Comparison of ENCODE assay signal across 8 mouse cellular contexts in genomic region chr8:126474299-126475187, GRCm38 (mm10). TPM values are rescaled to one million over a fixed set of nuclear protein-coding genes. Genes with fewer than 3 reads are reported as not detected.
DNase-seq lines count a peak whose midpoint lies in the region; ATAC-seq and TF ChIP-seq lines count a peak whose summit lies in the region.

TSS of gene Tarbp1 (minus strand) at chr8:126475065.

- 0 out of 2 replicates have a peak, but pooled peaks have one; percentile 22 for ATAC-seq in erythroblast, adult 5-6 weeks (replicated peaks; ENCODE audit: low FRiP score, poor library complexity, severe bottlenecking)
- ATAC-seq in heart, embryonic 11.5 days (replicated peaks; ENCODE audit: insufficient number of reproducible peaks, low FRiP score, low TSS enrichment) = peak; percentile 78
- peak; percentile 94 for ATAC-seq in kidney, embryonic 15.5 days (replicated peaks; ENCODE audit: low FRiP score)
- peak; percentile 91 for ATAC-seq in limb, embryonic 15.5 days (ENCODE audit: insufficient number of reproducible peaks, low FRiP score, low TSS enrichment, low read depth)
- peak; percentile 93 for ATAC-seq in midbrain, postnatal 0 days (ENCODE audit: low FRiP score)

- H3K27me3 ChIP-seq in heart, embryonic 11.5 days (ENCODE audit: control insufficient read depth, insufficient read depth, low read length) = peaks cover 6% of the 10 kb centered on the region; the same call in 1 of the 2 replicates
- peaks cover 6% of the 10 kb centered on the region; the same call in 1 of the 2 replicates for H3K27me3 ChIP-seq in kidney, embryonic 15.5 days
- peaks cover 9% of the 10 kb centered on the region; the same call in 1 of the 2 replicates for H3K27me3 ChIP-seq in limb, embryonic 15.5 days
- no peaks in the 10 kb centered on the region for H3K27me3 ChIP-seq in midbrain, postnatal 0 days (ENCODE audit: insufficient read depth, low read length)

- H3K4me1 ChIP-seq in heart, embryonic 11.5 days (ENCODE audit: control insufficient read depth, insufficient read depth, low read length) = peaks cover 7% of the 10 kb centered on the region
- H3K4me1 ChIP-seq in kidney, embryonic 15.5 days = peaks cover 24% of the 10 kb centered on the region
- H3K4me1 ChIP-seq in limb, embryonic 15.5 days = peaks cover 20% of the 10 kb centered on the region
- peaks cover 16% of the 10 kb centered on the region for H3K4me1 ChIP-seq in midbrain, postnatal 0 days (ENCODE audit: insufficient read depth, low read length)

- WGBS in heart, embryonic 11.5 days (ENCODE audit: insufficient replicate concordance) = under 1% methylated on average over 122 of the region's 124 CpGs
- under 1% methylated on average over 124 of the region's 124 CpGs for WGBS in kidney, embryonic 15.5 days
- WGBS in limb, embryonic 15.5 days = under 1% methylated on average over 123 of the region's 124 CpGs
- under 1% methylated on average over 119 of the region's 124 CpGs for WGBS in midbrain, postnatal 0 days

- peak within 1 kb of the TSS; percentile 88 for H3K4me3 ChIP-seq in heart, embryonic 11.5 days (ENCODE audit: low read depth, low read length)
- H3K4me3 ChIP-seq in kidney, embryonic 15.5 days (replicated peaks) = peak within 1 kb of the TSS; percentile 89
- peak within 1 kb of the TSS; percentile 95 for H3K4me3 ChIP-seq in limb, embryonic 15.5 days
- peak within 1 kb of the TSS; percentile 88 for H3K4me3 ChIP-seq in midbrain, postnatal 0 days (ENCODE audit: low read depth, low read length)

- H3K9ac ChIP-seq in heart, embryonic 11.5 days (ENCODE audit: low read depth, low read length) = peak within 1 kb of the TSS; percentile 77
- H3K9ac ChIP-seq in kidney, embryonic 15.5 days = peak within 1 kb of the TSS; percentile 79
- H3K9ac ChIP-seq in limb, embryonic 15.5 days = peak within 1 kb of the TSS; percentile 79
- peak within 1 kb of the TSS; percentile 67 for H3K9ac ChIP-seq in midbrain, postnatal 0 days (replicated peaks; ENCODE audit: low read length, poor library complexity, severe bottlenecking)

- H3K27ac ChIP-seq in heart, embryonic 11.5 days (ENCODE audit: low read depth, low read length) = peak within 1 kb of the TSS; percentile 50
- peak within 1 kb of the TSS; percentile 89 for H3K27ac ChIP-seq in kidney, embryonic 15.5 days
- peak within 1 kb of the TSS; percentile 91 for H3K27ac ChIP-seq in limb, embryonic 15.5 days
- H3K27ac ChIP-seq in midbrain, postnatal 0 days (ENCODE audit: low read depth, low read length) = peak within 1 kb of the TSS; percentile 77

- H3K9me3 ChIP-seq in heart, embryonic 11.5 days (replicated peaks; ENCODE audit: control insufficient read depth, low read length) = no peaks in the 10 kb centered on the region
- no peaks in the 10 kb centered on the region for H3K9me3 ChIP-seq in kidney, embryonic 15.5 days (replicated peaks)
- H3K9me3 ChIP-seq in limb, embryonic 15.5 days = no peaks in the 10 kb centered on the region
- no peaks in the 10 kb centered on the region for H3K9me3 ChIP-seq in midbrain, postnatal 0 days (ENCODE audit: low read length)

- peak within 1 kb of the TSS; percentile 91 for H3K4me2 ChIP-seq in heart, embryonic 11.5 days
- peak within 1 kb of the TSS; percentile 84 for H3K4me2 ChIP-seq in kidney, embryonic 15.5 days
- peak within 1 kb of the TSS; percentile 83 for H3K4me2 ChIP-seq in limb, embryonic 15.5 days
- H3K4me2 ChIP-seq in midbrain, postnatal 0 days (ENCODE audit: low read depth, low read length, poor library complexity, severe bottlenecking) = peak within 1 kb of the TSS; percentile 52

- TF ChIP-seq CTCF in midbrain, postnatal 0 days (IDR thresholded peaks at IDR 0.05) = no peak

- H3K36me3 ChIP-seq in heart, embryonic 11.5 days (ENCODE audit: control insufficient read depth, insufficient read depth, low read length) = no peaks in the 10 kb centered on the region
- peaks cover 17% of the 10 kb centered on the region for H3K36me3 ChIP-seq in kidney, embryonic 15.5 days
- H3K36me3 ChIP-seq in limb, embryonic 15.5 days = peaks cover 13% of the 10 kb centered on the region
- 0 out of 2 replicates have a peak, but pooled peaks cover 4% of the 10 kb centered on the region for H3K36me3 ChIP-seq in midbrain, postnatal 0 days (ENCODE audit: insufficient read depth, low read length)

- DNase-seq in B cell, adult 2 months = peak; percentile 91 to 94
- peak; percentile 96 for DNase-seq in brain, adult 2 months (ENCODE audit: low read depth, low spot score)
- peak; percentile 94 for DNase-seq in midbrain, postnatal 0 days (ENCODE audit: low spot score)
- peak; percentile 77 to 88 for DNase-seq in spleen, postnatal 10 days (ENCODE audit: low spot score in 2 of 2)

RNA-seq across cellular contexts. Expression of gene Tarbp1, which starts in this region (rescaled TPM):
- total RNA-seq in erythroblast, adult 5-6 weeks (2015; ENCODE audit: low replicate concordance) = 0.84 and 3.1 TPM in 2 replicates
- total RNA-seq in erythroblast, adult 5-6 weeks (2017; ENCODE audit: low replicate concordance) = 0.98 and 1.4 TPM in 2 replicates
- polyA plus RNA-seq in heart, embryonic 11.5 days (2014; fragmentation: Nextera tagmentation; extraction: Ambion mirVana) = 2.2 TPM in 2 replicates
- 3.6 and 3.7 TPM in 2 replicates for polyA plus RNA-seq in kidney, embryonic 15.5 days (2015; fragmentation: Nextera tagmentation; extraction: Ambion mirVana)
- 2.2 and 2.5 TPM in 2 replicates for polyA plus RNA-seq in limb, embryonic 15.5 days (2015; fragmentation: Nextera tagmentation; extraction: Ambion mirVana)
- 4.4 and 4.8 TPM in 2 replicates for total RNA-seq in midbrain, postnatal 0 days (2014; rRNA removed)
- polyA plus RNA-seq in midbrain, postnatal 0 days (2015; fragmentation: Nextera tagmentation; extraction: Ambion mirVana) = 1.2 and 1.3 TPM in 2 replicates

Comparison
In these comparisons a context has a peak if more than half of its experiments do, and no peak if none do; other contexts are left out.
1. Peak in every context shown above with its lines: DNase-seq, ATAC-seq, H3K4me3 ChIP-seq and H3K27ac ChIP-seq.
2. ATAC-seq: peak in every context shown above with its lines; median percentile 94 in kidney, embryonic 15.5 days; 93 in midbrain, postnatal 0 days; 91 in limb, embryonic 15.5 days; 78 in heart, embryonic 11.5 days; 22 in erythroblast, adult 5-6 weeks.